Mouse (Mus musculus): ENCODE measurements around the gene Galnt7. TPM values are rescaled to one million over a fixed set of nuclear protein-coding genes. Genes with fewer than 3 reads are reported as not detected.

Gene Galnt7
- total RNA-seq, 2 experiments from 2014 or later: 13.1 to 15.3 TPM

DNA sequence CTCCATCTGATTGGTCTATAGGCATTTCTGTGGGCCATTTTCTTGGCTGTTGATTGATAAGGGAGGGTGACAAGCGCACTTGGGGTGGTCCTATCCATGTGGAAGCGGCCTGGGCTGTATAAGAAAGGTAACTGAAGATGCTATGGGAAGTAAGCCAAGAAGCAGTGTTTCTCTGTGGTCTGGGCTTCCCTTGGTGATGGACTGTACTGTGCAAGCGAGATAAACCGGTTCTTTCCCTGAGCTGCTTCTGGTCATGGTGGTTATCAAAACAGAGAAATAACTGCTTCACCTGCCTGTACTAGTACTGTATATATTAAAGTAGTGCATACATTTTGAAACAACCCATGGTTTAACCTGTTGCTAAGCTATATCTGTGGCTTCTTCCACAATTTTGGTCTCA is 161.0 kb downstream of the Galnt7 start:
- DNase-seq: no peak

DNA sequence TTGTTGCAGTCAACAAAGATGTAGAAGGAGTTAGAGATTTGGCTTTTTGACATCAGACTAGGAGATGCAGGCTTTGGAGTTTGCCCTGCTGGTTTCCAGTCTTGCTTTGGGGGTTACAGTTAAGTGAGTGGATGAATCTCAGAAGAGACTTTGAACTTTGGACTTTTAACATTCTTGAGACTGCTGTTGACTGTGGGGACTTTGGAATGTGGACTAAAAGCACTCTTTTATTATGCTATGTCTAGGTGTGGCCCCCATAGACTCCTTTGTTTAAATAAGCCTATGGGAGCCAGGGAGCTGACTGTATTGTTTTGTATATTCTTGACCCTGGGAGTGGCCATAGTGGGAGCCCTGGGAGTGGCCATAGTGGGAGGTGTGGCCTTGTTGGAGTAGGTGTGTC is 162.9 kb downstream of the Galnt7 start:
- DNase-seq: no peak

DNA sequence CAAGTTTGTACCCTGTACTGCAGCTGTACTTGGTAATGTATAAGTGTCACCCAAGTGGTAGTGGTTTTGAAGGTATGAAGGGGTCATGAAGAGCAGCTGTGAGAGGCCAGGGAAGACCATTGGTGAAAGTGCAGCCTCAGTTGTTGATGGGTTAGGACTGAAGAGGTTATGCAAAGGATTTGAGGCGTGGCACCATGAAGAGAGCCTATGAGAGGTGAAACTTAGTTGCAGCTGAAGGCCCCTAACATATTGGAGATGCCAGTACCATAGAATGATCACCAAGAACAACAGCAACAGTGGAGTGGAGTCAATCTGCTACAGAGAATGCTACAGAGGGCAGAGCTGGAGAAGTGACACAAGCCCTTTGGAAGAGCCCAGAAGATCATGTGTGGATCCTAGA is 163.5 kb downstream of the Galnt7 start:
- no peak for DNase-seq

DNA sequence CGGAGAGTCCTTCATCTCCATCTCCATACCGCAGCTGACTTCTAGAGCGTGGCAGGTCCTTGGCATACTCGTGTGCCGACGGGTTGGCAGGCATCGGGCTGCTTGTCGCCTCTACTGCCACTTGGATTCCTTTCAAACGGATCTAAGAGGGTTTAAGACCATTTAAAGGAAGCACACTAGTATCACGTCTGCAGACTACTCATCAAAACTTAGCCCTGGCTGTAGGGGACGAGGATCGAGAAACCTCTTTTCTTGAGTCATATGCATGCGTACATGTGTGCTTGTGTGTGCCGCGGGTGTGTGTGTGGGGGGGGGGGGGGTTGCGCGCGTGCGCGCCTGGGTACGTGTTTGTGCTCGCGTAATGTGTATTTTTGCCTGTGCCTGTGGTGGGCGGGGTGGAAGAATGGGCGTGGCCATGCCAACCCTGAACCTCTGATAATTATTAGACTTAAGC is 164.5 kb downstream of the Galnt7 start:
- peak; percentile 71 for DNase-seq

DNA sequence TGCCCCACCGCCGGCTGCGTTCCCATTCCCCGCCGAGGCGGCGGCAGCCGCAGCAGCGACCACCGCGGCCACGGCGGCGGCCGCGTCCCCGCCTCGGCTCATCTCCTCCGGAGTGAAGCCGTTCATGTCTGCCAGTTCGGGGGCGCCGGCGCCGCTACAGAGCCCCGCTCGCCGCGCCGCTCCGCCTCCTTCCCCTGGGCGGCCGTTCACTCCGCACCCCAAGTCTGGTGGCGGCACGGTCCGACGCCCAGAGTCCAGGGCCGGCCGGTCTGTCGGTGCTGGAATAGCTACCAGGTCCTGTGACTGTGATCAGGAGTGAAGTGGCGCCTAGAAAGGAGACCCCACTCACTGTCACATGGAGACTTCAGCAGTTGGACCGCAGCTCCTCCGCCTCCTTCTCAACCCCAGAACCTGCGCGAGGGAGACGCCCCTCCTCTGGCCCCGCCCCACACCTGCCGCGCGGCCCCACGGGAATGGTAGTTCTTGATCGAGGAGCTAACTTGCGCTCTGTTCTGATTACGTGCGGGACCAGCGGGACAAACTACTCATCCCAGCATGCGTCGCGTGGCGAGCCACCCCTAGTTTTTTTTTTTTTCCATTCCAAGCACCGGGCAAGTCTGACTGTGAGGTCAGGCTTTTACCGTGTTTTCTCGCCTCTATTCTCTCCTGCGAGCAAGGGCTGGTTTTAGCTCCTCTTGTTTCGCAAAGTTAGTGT is 165.2 kb downstream of the Galnt7 start, which contains the start of gene Sap30:
Sap30 (minus strand) TSS at position 420 of the 715 bp plus-strand sequence.
- peak; percentile 99 for DNase-seq

DNA sequence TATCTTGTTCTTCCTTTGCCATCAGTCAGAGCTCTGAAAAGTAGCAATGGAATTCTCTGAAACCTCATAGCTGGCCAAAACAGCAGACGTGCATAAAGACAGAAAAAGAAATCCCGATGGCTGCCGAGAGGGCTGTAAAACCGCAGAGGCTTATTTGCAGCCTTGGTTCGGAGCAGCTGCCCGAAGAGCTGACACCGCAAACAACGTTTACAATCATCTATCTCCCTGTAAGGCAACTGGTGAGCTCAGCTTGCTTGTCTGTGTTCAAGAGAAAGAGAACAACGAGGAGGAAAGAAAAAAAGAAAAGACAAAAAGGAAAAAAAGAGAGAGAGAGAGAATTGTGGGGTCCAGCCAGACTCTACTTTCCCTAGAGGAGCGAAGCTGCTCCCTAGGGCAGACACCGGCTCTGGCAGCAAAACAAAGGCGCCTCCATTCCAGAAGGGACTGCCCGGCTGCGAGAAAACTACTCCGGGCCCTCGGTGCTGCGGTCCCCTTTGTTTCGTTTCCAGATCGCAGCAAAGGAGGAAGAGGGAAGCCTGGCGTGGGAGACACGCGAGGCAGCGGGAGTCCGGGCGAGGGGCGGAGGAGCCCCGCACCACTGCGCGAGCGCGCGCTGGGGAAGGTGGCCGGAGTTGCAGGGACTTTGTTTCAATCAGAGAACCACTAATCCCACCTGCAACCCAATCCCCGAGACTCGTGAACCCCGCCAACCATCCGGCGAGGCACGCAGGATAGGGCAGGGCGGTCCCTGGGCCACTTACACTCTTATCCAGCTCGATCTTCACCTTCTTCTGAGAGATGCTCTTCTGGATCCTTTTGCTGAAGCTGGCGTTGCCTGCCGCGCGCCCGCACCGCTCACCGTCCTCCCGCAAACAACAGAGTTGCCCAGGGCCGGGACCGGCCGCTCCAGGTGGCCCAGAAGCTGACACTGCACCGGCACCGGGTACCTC is 166.1 kb downstream of the Galnt7 start:
- DNase-seq: peak; percentile 65

DNA sequence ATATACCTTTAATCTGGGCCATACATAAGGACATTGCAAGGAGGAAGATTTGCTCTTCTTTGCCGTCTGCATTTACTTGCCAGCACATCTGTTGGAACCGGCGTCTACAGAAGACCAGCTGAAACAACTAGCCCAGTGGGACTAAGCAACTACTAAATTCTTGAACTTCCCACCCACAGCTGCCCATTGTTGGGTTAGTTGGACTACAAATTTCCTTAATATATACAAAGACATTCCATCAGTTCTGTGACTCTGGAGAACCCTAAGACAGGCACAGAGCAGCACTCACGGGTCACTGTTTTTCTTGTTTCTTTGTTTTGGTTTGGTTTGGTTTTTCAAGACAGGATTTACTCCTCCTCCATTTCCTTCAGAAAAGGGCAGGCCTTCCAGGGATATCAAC is 172.2 kb downstream of the Galnt7 start:
- DNase-seq: no peak

DNA sequence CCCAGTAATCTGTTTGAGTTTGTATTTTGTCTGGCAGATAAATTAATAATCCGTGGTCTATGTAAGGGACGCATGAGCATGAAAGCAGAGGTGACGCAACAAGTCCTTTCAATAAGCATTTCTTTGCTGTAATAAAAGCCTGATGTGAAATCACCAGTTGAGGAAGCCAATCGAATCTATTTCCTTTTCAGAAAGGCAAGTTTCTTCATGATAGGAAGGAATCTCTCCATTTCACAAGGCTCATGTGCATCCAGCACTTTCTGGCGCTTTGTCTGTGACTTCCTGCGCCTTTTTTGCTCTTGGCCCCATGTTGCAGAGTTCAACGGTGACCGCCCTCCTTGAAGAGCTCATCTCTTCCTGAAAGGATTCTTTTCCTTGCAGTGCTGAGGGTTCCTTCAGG is 173.1 kb downstream of the Galnt7 start:
- no peak for DNase-seq

DNA sequence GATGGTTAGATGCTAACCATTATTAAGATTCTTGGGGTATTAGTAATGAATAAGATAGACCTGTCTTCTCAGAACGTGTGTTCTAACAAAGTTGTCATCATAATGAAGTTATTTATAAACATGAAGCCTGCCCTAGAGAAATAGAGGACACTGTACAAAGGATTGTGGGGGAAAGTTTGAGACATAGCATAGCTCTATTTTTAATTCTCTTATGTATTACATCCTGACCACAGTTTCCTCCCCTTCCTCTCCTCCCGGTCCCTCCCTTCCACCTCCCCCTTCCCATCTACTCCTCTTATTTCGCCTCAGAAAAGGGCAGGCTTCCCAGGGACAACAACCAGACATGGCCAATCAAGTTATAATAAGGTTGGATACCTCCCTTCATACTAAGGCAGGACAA is 174.4 kb downstream of the Galnt7 start:
- no peak for DNase-seq

Other genes starting within 250 kb of the Galnt7 start
- 1 to 10 TPM in 1 of 2 experiments, under 1 TPM in 1; 0.45 to 1.2 TPM for gene Scrg1, start 197.1 kb downstream of the Galnt7 start, total RNA-seq (2021)
- gene Sap30, start 165.2 kb downstream of the Galnt7 start, total RNA-seq (2021): 10 to 100 TPM in 1 of 2 experiments, 1 to 10 TPM in 1; 9.8 to 10.3 TPM
- gene Hmgb2, start 141.1 kb downstream of the Galnt7 start, total RNA-seq (2021): 10 to 100 TPM; 79.0 to 96.4 TPM

Data from adrenal gland, postnatal 10 days (tissue).